Mouse (Mus musculus) thymus, adult 2 months (tissue): ENCODE measurements around the gene Qrich2.

ENCODE experiments used
- CTCF ChIP-seq: fragments of 200-500 bp; IDR thresholded peaks from 2 replicates; pipeline ENCODE4 v1.5.1; 2012; ENCODE audit warnings: mild to moderate bottlenecking, control low read depth, low read length, moderate library complexity, borderline replicate concordance; ENCODE audit not compliant: control insufficient read depth, poor library complexity, insufficient read depth; ENCODE audit errors: extremely low read depth
- POLR2A ChIP-seq: fragments of 200-500 bp; IDR thresholded peaks from 2 replicates; pipeline ENCODE4 v1.6.1; 2012; ENCODE audit warnings: mild to moderate bottlenecking, low read length, control low read depth, moderate library complexity; ENCODE audit not compliant: control insufficient read depth, poor library complexity, insufficient read depth; ENCODE audit errors: extremely low read depth

DNA sequence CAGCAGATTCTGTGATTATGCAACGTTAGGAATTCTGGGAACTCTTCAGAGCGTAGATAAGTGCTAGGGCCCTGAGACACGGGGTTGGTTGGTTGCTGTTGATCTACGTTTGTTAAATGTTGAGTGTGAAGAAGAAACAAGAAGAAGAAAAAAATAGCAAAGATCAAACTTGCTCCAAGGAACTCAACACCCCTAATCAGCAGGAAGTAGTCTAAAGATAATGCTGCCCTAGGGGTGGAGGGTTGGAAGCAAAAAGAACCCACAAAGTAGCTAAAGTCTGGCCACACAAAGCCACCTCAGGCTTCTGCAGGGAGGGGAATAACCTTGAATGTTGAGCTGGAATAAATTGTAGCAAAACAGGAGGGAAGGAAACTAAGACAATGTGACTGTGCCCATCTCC is 31.3 kb upstream of the Qrich2 start:
- TF ChIP-seq CTCF, result no peak
- TF ChIP-seq POLR2A, result no peak
